Mouse (Mus musculus) layer of hippocampus, postnatal 25 days (tissue): ENCODE data around the gene Olfr514. TPM values are rescaled to one million over a fixed set of nuclear protein-coding genes. Genes with fewer than 3 reads are reported as not detected.
A peak's percentile ranks its signal among the peaks of the same experiment; 100 is the strongest.

Experiments used
- DNase-seq, 2 experiments: peaks; one replicate each; pipeline ENCODE4 v3.0.0; 2022; ENCODE audit warnings: mixed read lengths in 2 of 2, low spot score in 1 of 2; ENCODE audit errors: extremely low spot score in 1 of 2
- total RNA-seq, 2 experiments: library from RNA; stranded (reverse); gene quantifications; 2 replicates each; pipeline ENCODE4 v1.2.3; 2021

The Olfr514 gene
- not detected for total RNA-seq

DNA sequence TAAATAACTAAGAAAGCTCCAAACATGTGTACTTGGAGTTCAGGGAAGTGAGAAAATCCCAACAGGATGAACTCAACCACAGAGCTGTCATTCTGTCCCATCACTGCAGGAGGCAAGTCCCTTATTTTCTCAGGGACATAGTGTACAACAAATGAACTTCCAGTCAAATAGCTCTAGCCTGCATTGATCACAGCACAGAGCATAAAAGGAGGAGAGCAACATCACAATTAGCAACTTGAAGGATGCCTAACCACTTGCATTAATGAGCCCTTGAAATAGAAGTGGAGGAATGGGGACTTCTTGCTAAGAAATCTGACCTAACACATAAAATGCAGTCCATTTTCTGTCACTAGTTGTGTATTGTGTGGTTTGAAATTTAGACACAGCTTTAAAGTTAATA, at the start of gene Olfr514:
TSS of gene Olfr514 (minus strand) at position 101 of the 400 bp plus-strand sequence.
- DNase-seq: no peak

DNA sequence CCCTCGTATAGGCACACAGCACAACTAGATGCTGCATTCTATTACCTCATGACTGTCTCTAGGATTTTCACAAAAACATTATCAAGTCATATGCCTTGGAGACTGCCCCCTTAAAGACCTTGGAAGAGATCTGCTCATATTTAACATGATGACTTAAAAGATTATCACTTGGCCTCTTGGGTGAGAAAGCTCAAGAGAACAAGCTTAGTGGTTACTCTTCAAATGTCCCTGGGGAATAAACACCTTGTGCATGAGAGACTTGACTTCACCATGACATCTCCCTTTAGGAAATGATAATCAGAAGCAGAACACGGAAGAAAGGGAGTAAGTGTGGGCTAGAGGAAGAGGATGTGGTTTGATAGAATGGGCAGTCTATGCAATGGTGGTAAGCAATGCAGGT, 46.5 kb upstream of the Olfr514 start, which contains the start of gene Olfr517:
TSS of gene Olfr517 (minus strand) at position 101 of the 400 bp plus-strand sequence.
- DNase-seq: no peak

DNA sequence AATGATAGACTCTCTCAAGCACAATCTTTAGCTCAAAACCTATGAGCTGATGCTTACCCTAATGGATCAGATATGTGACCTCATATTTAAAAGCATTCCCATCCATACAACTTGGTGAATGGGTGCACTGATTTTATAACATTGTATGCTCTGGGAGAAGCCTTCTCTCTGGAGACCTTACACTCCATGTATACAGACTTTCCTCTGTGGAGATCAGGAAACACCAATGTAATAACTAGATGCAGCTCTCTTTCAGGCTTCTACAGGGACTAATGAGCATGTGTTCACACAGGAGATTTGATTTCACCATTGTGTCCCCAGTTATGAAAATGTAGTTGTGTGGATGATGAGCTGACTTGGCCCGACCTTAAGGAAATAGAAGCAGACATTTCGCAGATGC, 24.6 kb upstream of the Olfr514 start, which contains the start of gene Olfr516:
TSS of gene Olfr516 (minus strand) at position 101 of the 400 bp plus-strand sequence.
- DNase-seq: no peak

DNA sequence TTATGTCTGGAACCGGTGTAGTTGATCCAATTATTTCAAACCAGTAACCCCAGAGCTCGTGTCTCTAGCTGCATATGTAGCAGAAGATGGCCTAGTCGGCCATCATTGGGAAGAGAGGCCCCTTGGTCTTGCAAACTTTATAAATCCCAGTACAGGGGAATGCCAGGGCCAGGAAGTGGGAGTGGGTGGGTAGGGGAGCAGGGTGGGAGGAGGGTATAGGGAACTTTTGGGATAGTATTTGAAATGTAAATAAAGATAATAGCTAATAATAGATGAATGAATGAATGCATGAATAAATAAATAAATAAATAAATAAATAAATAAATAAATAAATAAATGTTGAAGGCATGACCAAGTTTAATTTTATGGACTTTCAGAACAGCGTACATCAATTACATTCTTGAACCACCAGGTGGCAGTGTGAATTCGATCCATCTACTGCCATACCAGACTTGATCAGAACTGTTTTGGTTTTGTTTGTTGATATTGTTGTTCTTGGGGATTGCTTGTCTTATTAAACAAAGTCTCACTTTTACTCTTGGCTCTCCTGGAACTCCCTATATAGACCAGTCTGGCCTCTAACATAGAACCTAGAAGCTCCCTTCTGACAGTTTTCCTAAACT, 11.1 kb downstream of the Olfr514 start:
- DNase-seq: peak in 1 of 2 experiments; percentile 23

DNA sequence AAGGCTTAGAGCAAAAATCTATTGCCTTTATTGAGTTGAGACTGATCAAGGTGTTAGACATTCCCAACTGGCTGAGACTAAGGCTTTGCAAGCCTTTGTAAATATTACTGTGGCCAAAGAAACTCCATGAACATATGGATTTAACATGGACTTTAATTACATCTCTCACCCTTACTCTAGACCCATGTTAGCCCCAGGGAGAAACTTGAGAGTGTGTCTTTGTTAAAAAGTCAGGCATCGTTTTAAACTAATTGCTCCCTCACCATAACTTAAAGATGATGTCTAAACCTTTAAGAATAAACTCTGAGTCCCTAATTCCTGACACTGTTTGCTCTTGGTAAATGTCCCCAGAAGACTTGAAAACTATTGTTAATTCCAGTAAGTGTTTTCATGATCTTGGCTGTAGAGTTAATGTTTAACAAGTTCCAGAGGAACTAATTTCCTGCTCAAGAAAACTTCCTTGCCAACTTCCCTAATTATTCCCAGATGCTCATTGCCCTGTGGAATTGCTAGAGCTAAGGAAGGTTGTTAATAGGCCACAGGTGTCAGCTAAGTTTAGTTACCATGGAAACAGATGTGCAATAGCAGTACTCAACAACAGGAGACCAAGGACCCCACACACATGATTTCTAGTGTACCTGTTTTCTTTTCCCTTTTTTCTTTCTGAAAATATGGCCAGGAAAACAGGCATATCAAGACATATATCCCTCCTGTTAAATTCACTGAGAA, 28.4 kb downstream of the Olfr514 start:
- no peak for DNase-seq

Other genes with a start within 250 kb of the Olfr514 start
- gene Olfr506, start 215.2 kb downstream of the Olfr514 start, total RNA-seq: not detected
- gene Olfr507, start 204.2 kb downstream of the Olfr514 start, total RNA-seq: not detected
- not detected for gene Olfr508, start 196.0 kb downstream of the Olfr514 start, total RNA-seq
- gene Olfr509, start 174.1 kb downstream of the Olfr514 start, total RNA-seq: not detected
- gene Olfr510, start 159.6 kb downstream of the Olfr514 start, total RNA-seq: not detected
- not detected for gene Olfr512, start 112.7 kb downstream of the Olfr514 start, total RNA-seq
- gene Olfr513, start 75.0 kb downstream of the Olfr514 start, total RNA-seq: not detected
- not detected for gene Olfr516, start 24.5 kb upstream of the Olfr514 start, total RNA-seq
- gene Olfr517, start 46.4 kb upstream of the Olfr514 start, total RNA-seq: not detected
- not detected for gene Olfr518, start 59.0 kb upstream of the Olfr514 start, total RNA-seq
- gene Olfr519, start 68.4 kb upstream of the Olfr514 start, total RNA-seq: not detected
- under 1 TPM; 0.49 to 0.52 TPM for gene Nlrp10, start 104.2 kb upstream of the Olfr514 start, total RNA-seq
- 10 to 100 TPM; 90.6 to 92.9 TPM for gene Eif3f, start 108.4 kb upstream of the Olfr514 start, total RNA-seq
- gene Tub, start 124.3 kb upstream of the Olfr514 start, total RNA-seq: 100 to 1,000 TPM; 159 to 187 TPM